Mouse (Mus musculus) C2C12 (cell line): ENCODE data around the gene Slc24a4. TPM values are rescaled to one million over a fixed set of nuclear protein-coding genes. Genes with fewer than 3 reads are reported as not detected.

Experiments
- H3K27me3 ChIP-seq: one replicate; pipeline ENCODE4 v1.6.1; 2011; ENCODE audit not compliant: control insufficient read depth, insufficient read depth, insufficient read length
- H3K36me3 ChIP-seq: one replicate; pipeline ENCODE4 v1.6.1; 2011; ENCODE audit not compliant: control insufficient read depth, insufficient read depth
- H3K4me3 ChIP-seq: one replicate; pipeline ENCODE4 v1.5.1; 2011; ENCODE audit warnings: mild to moderate bottlenecking, control low read depth; ENCODE audit not compliant: poor library complexity, insufficient read depth, severe bottlenecking
- H3K79me2 ChIP-seq: one replicate; pipeline ENCODE4 v1.6.1; 2011; ENCODE audit not compliant: control insufficient read depth, insufficient read depth
- H3K79me3 ChIP-seq: one replicate; pipeline ENCODE4 v1.6.1; 2011; ENCODE audit warnings: low read depth, control low read depth
- H3ac ChIP-seq: one replicate; pipeline ENCODE3; 2011; ENCODE audit warnings: low read depth; ENCODE audit not compliant: control insufficient read depth, insufficient read length
- CEBPB ChIP-seq: IDR thresholded peaks from one replicate; pipeline ENCODE4 v1.6.1; 2011; ENCODE audit warnings: low read depth, mild to moderate bottlenecking, control low read depth, moderate library complexity
- CTCF ChIP-seq: IDR thresholded peaks from one replicate; pipeline ENCODE4 v1.5.1; 2011; ENCODE audit not compliant: control insufficient read depth, insufficient read depth, insufficient read length
- FOSL1 ChIP-seq: IDR thresholded peaks from one replicate; pipeline ENCODE4 v1.8.0; 2011; ENCODE audit warnings: mild to moderate bottlenecking, low read length; ENCODE audit not compliant: poor library complexity, insufficient read depth, severe bottlenecking
- MAX ChIP-seq: IDR thresholded peaks from one replicate; pipeline ENCODE4 v1.6.1; 2011; ENCODE audit warnings: mild to moderate bottlenecking, control low read depth
- MYOD1 ChIP-seq: IDR thresholded peaks from one replicate; pipeline ENCODE4 v1.6.1; 2011; ENCODE audit warnings: low read depth; ENCODE audit not compliant: control insufficient read depth, insufficient read length
- MYOG ChIP-seq: IDR thresholded peaks from one replicate; pipeline ENCODE4 v1.6.1; 2011; ENCODE audit not compliant: control insufficient read depth, insufficient read length; ENCODE audit errors: extremely low read depth
- USF1 ChIP-seq: IDR thresholded peaks from one replicate; pipeline ENCODE4 v1.6.1; 2011; ENCODE audit warnings: low read depth, mild to moderate bottlenecking, control low read depth, moderate library complexity
- polyA plus RNA-seq: library from polyadenylated mRNA; unstranded; fragments of >200 nt; fragmentation: generic; extraction: Trizol; gene quantifications from one replicate; pipeline ENCODE4 v1.2.1, GENCODE M21; 2012; ENCODE audit warnings: missing spikeins

The Slc24a4 gene
- polyA plus RNA-seq, 1 experiment, result not detected

GRCm38 (mm10) chr12:102127601-102128000, 932 bp upstream of the Slc24a4 start:
- Histone ChIP-seq H3K27me3 (peaks cover 50% of the 10 kb centered on the region), H3K79me3 (no peaks in the 10 kb centered on the region)

GRCm38 (mm10) chr12:102128791-102129507, 416 bp downstream of the Slc24a4 start:
- no peak overlapping the region for H3ac ChIP-seq
- H3K4me3 ChIP-seq, result no peak overlapping the region
- no peaks in the 10 kb centered on the region for H3K36me3 ChIP-seq
- H3K79me2 ChIP-seq, result no peaks in the 10 kb centered on the region
- H3K27me3 ChIP-seq, result peaks cover 59% of the 10 kb centered on the region
- no peaks in the 10 kb centered on the region for H3K79me3 ChIP-seq
- TF ChIP-seq USF1 (no peak), CEBPB (no peak), CTCF (peak; percentile 4), MYOG (no peak), MYOD1 (no peak), FOSL1 (no peak), MAX (no peak)

More at GRCm38 (mm10) chr12:102127601-102128000, 932 bp upstream of the Slc24a4 start:
- Histone ChIP-seq H3K4me3 (no peak overlapping the region), H3K79me2 (no peaks in the 10 kb centered on the region), H3K36me3 (no peaks in the 10 kb centered on the region), H3ac (no peak overlapping the region)
- no peak for TF ChIP-seq CTCF
- TF ChIP-seq MAX, result no peak
- no peak for TF ChIP-seq MYOD1
- TF ChIP-seq CEBPB, result no peak
- no peak for TF ChIP-seq MYOG
- TF ChIP-seq FOSL1, result no peak
- no peak for TF ChIP-seq USF1

DNA sequence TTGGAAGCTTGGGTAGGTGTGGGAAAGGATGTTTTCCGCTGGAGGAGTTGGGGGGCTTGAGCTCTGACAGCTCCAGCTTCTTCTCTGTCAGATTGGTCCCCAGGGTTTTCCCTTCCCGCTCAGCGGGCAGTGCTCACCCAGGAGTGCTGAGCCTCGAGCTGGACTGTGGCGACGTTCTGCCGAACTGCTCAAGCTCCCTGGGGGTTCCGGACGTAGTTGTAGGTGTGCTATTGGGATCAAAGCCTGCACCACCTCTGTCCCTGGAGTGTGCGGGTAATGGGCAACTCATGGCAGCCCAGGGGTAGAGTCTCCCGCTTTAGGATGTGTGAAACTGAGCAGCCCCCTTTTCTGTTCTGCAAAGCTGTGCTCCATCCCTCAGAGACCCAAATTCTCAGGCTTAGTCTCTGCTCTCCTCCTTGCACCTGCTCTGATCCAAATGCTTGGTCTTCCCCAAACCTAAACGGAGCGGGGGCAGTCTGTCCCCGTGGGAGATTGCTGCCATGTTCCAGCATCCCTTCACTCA, 1.0 kb downstream of the Slc24a4 start:
- H3K79me2 ChIP-seq, result no peaks in the 10 kb centered on the region
- H3K36me3 ChIP-seq, result no peaks in the 10 kb centered on the region
- TF ChIP-seq FOSL1 (no peak), CTCF (no peak), MYOD1 (no peak), MYOG (no peak), CEBPB (no peak), MAX (no peak), USF1 (no peak)
- no peak overlapping the region for H3K4me3 ChIP-seq
- H3ac ChIP-seq, result no peak overlapping the region
- peaks cover 59% of the 10 kb centered on the region for H3K27me3 ChIP-seq
- no peaks in the 10 kb centered on the region for H3K79me3 ChIP-seq

- no peak overlapping the region for H3K4me3 ChIP-seq
- H3ac ChIP-seq, result no peak overlapping the region
- TF ChIP-seq CTCF, result no peak
- TF ChIP-seq MYOG, result no peak
- TF ChIP-seq FOSL1, result no peak
- TF ChIP-seq MYOD1, result no peak
- TF ChIP-seq MAX, result no peak
- TF ChIP-seq CEBPB, result no peak
- TF ChIP-seq USF1, result no peak
Measured at GRCm38 (mm10) chr12:102139710-102140109, 11.2 kb downstream of the Slc24a4 start.

DNA sequence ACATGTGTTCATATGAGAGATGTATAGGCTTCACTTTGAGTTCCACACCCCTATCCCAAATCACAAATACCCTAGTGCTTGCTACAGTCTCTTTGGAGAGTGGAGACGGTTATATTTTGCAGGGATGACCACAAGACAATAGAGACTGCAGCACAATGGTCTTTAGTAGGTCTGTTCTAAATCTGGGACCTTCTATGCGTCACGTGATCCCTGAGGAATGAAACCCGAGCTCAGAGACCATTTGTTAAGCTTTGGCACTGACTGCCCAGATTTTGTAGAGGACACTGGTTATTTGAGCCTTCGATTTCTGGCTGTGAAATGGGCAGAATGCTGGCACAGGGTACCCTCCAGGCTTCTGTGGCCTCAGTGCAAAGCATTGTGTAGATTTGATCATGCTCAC, 12.8 kb downstream of the Slc24a4 start:
- H3K36me3 ChIP-seq, result no peaks in the 10 kb centered on the region
- H3K79me3 ChIP-seq, result no peaks in the 10 kb centered on the region
- H3ac ChIP-seq, result no peak overlapping the region
- H3K79me2 ChIP-seq, result no peaks in the 10 kb centered on the region
- TF ChIP-seq USF1 (peak; percentile 84), CEBPB (no peak)
- peaks cover 3% of the 10 kb centered on the region for H3K27me3 ChIP-seq
- H3K4me3 ChIP-seq, result no peak overlapping the region

More at GRCm38 (mm10) chr12:102139710-102140109, 11.2 kb downstream of the Slc24a4 start:
- H3K79me3 ChIP-seq, result no peaks in the 10 kb centered on the region
- peaks cover 3% of the 10 kb centered on the region for H3K27me3 ChIP-seq
- H3K36me3 ChIP-seq, result no peaks in the 10 kb centered on the region
- no peaks in the 10 kb centered on the region for H3K79me2 ChIP-seq

DNA sequence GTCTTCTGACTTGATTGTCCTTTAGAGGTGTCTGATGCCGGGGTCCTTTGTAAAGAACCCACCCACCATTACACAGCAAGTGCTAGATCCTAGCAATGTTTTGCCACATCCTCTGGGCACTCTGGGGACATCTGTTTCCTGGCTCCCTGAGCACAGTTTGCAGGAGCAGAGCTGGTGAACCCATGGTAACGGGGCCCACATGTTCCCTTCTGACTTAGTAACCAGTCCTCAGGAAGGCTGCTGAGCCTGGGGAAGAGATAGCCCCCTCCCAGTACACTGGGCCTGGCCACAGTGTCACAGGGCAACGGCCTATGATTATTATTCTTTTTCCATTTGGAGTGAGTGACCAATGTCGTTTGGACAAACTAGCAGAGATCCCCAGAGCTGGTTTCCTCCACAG, 19.1 kb downstream of the Slc24a4 start:
- no peak overlapping the region for H3ac ChIP-seq
- no peaks in the 10 kb centered on the region for H3K79me3 ChIP-seq
- TF ChIP-seq MYOG, result no peak
- no peak for TF ChIP-seq FOSL1
- no peak for TF ChIP-seq USF1
- TF ChIP-seq MYOD1, result no peak
- no peak for TF ChIP-seq CTCF
- H3K79me2 ChIP-seq, result no peaks in the 10 kb centered on the region
- H3K4me3 ChIP-seq, result no peak overlapping the region
- no peaks in the 10 kb centered on the region for H3K27me3 ChIP-seq
- no peaks in the 10 kb centered on the region for H3K36me3 ChIP-seq
